Mouse (Mus musculus) left cerebral cortex, postnatal 36 days (tissue): ENCODE data around the gene C530025M09Rik. TPM values are rescaled to one million over a fixed set of nuclear protein-coding genes. Genes with fewer than 3 reads are reported as not detected.

ENCODE experiments used
- DNase-seq, 2 experiments: peaks; one replicate each; pipeline ENCODE4 v3.0.0; 2021 to 2022; ENCODE audit warnings: low spot score in 2 of 2, mixed read lengths in 1 of 2
- intact Hi-C: fragments of 180-260 bp; cut with DNase I; formaldehyde crosslinking; loops from one replicate; pipeline ENCODE4 v1.15.1; 2025
- total RNA-seq, 2 experiments: library from RNA; stranded (reverse); gene quantifications; 2 replicates each; pipeline ENCODE4 v1.2.3; 2021

The C530025M09Rik gene
- total RNA-seq, 2 experiments from 2014 or later = 1.5 to 2.1 TPM

DNA sequence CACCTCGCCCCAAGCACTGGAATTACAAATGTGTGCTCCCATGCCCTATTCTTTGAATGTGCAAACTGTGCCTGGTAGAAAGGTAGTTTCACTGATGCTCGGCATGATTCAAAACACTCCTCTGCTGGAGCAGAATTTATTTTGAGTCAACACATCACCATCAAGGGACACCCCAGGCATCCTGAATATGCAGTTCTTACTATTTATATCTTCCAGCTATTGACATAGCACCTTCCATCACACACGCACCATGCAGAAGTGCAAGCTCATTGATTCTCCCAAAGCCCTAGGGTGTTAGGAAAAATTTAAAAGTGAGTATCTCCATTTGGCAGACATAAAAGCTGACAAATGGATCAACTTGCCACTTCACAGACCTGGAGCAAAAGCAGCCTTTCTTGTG lies 12.6 kb downstream of the C530025M09Rik start:
- no peak for DNase-seq
- intact Hi-C loops = no loop called here

DNA sequence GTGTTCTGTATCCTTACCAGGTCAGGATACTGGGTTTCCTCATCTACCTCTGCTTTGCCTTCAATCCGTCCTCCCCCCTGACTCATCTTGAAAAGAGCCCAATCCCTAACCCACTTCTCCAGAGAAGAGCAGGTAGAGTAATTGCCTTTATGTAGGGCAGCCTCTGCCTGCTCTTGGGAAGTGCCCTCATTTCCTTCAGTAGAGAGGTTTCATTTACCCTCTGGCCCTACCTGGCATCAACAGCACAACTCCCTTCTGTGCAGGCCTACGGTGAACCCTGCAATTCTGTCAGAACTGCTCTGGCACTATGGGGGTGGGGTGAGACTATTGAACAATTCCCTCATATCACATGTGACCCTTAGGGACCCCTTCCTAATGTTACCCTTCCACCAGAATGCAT lies 18.1 kb downstream of the C530025M09Rik start:
- intact Hi-C loops = no loop called here
- DNase-seq = no peak

DNA sequence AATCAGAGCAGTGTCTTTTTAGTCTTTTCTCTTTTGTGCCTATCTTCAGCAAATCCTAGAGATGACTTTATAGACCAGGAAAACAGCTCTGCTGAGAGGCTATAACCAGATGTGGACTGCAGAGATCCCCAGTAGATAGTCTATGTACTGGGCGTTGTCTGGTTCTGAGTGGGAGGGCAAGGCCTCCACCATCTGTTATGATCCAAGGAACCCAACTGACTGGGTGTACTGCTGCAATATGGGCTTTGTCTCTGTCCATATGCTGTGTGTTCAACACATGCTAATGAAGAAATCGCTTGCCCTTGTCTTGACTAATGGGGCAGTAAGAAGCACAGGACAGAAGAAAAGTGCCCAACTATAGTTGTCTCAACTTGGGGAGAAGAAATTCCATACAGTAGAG lies 25.8 kb downstream of the C530025M09Rik start:
- intact Hi-C loops = no loop called here
- no peak for DNase-seq

DNA sequence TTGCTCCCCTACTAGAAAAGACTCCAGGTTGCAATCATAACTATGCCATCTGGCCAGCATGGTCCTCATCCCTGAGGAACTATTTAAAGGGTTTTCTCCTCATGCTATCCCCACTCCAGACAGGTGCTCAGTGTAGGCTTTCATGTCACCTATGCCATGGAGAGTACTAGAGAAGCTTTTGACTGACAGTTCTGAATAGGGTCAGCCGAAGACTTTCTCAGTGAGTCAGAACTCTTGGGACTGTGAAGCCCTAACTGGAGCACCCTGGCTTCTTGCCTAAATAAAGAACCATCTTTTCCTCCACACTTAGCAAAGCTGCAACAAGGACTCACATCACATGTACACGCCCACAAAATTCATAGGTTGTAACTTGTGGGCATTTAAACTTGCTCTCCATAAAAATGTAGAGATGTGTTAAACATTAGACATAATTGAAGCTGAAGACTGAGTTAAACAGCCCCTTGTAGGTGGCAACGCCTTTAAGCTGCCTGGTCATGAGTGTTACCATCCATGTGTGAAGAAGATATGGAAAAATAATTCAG lies 26.3 kb downstream of the C530025M09Rik start:
- intact Hi-C loops = no loop called here
- DNase-seq = no peak

- intact Hi-C loops = no loop called here
- no peak for DNase-seq
Observed at GRCm38 (mm10) chr2:149798613-149799012, 32.4 kb downstream of the C530025M09Rik start.

Other genes with a start within 250 kb of the C530025M09Rik start
- gene Syndig1, start 2.0 kb downstream of the C530025M09Rik start, total RNA-seq = 10 to 100 TPM; 59.2 to 67.5 TPM